Mouse (Mus musculus): ENCODE measurements around the gene Kat6b. TPM values are rescaled to one million over a fixed set of nuclear protein-coding genes. Genes with fewer than 3 reads are reported as not detected.

Kat6b gene
- polyA plus RNA-seq, 1 experiment: 11.5 TPM

DNA sequence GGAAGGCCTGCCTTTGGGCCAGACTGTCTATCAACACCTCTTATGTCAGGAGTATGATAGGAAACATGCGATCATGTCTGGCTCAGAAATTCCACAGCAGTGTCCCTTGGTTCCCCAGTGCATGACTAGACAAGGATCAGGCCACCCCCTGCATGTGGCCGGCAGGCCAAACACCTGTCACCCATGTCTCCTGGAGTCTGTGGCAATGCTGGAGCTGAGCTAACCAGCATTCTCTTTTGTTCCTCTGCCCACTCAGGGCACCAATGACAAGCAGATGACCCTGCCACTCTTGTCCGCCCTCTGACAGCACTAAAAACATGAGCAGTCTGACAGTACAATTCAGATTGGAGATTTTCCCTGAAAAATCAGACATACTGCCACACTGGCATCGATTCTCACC, 202.6 kb downstream of the Kat6b start:
- WGBS: 81% methylated on average over 4 of the region's 4 CpGs
- peaks cover 1% of the 10 kb centered on the region; the same call in 1 of the 2 replicates for H3K4me1 ChIP-seq (ENCODE audit: control insufficient read depth, insufficient read depth, low read length)
- TF ChIP-seq POLR2A (IDR thresholded peaks at IDR 0.05; ENCODE audit: borderline replicate concordance, control insufficient read depth, low read depth, low read length) (no peak), CTCF (IDR thresholded peaks at IDR 0.05; ENCODE audit: control insufficient read depth, insufficient read depth, low read length) (no peak)
- no peak overlapping the region for H3K27ac ChIP-seq (ENCODE audit: control insufficient read depth, insufficient read depth, low read depth, low read length, poor library complexity)
- no peak overlapping the region for H3K4me3 ChIP-seq (replicated peaks; ENCODE audit: control insufficient read depth, low read depth, low read length)

GRCm38 (mm10) chr14:21685411-21686146, 204.3 kb downstream of the Kat6b start:
- WGBS: 82% methylated on average over 10 of the region's 10 CpGs
- TF ChIP-seq CTCF (IDR thresholded peaks at IDR 0.05; ENCODE audit: control insufficient read depth, insufficient read depth, low read length) (no peak), POLR2A (IDR thresholded peaks at IDR 0.05; ENCODE audit: borderline replicate concordance, control insufficient read depth, low read depth, low read length) (no peak)
- H3K4me3 ChIP-seq (replicated peaks; ENCODE audit: control insufficient read depth, low read depth, low read length): no peak overlapping the region

DNA sequence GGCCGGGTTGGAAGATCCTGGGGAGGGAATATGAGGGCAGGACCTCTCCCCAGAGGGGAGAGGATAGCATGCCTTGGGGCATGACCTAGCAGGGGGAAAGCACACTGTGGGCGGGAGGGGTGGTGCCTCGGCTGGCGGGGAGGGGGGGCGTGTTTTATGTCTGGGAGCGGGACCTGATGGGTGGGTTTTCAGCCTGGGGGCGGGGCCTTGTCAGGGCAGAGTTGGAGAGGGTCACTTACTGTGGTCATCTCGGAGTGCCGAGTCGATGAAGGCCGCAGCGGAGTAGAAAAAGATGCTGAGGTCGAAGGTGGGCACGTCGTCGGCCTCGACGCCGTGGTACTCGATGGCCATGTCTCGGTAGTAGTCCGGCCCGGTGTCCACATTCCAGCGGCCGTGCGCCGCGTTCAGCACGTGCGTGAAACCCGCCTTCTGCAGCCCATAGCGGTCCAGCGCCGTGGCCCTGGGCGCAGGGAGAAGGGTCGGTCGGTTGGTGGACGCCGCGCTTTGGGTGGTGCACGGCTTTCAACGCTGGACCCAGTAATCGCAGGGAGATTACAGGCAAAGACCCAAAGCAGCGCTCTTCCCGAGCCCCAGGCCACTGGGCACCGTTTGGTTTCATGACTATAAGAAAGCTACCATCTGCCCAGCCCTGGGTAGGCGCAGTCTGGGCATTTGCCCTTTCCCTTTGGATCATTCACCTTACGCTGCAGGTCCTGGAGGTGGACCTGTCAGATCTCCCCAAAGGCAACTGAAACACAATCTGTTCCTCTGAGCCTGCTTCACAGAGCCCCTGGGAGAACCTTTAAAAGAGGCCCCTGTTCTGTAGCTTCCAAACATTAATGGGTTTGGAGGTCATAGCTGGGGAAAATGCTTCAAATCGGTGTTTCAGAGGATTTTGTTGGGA, 205.4 kb downstream of the Kat6b start:
- Histone ChIP-seq H3K4me3 (replicated peaks; ENCODE audit: control insufficient read depth, low read depth, low read length) (no peak overlapping the region), H3K27ac (ENCODE audit: control insufficient read depth, insufficient read depth, low read depth, low read length, poor library complexity) (no peak overlapping the region), H3K4me1 (ENCODE audit: control insufficient read depth, insufficient read depth, low read length) (no peaks in the 10 kb centered on the region)
- TF ChIP-seq CTCF (IDR thresholded peaks at IDR 0.05; ENCODE audit: control insufficient read depth, insufficient read depth, low read length): no peak
- no peak for TF ChIP-seq POLR2A (IDR thresholded peaks at IDR 0.05; ENCODE audit: borderline replicate concordance, control insufficient read depth, low read depth, low read length)
- 73% methylated on average over 49 of the region's 49 CpGs for WGBS

More at GRCm38 (mm10) chr14:21685411-21686146, 204.3 kb downstream of the Kat6b start:
- Histone ChIP-seq H3K4me1 (ENCODE audit: control insufficient read depth, insufficient read depth, low read length) (no peaks in the 10 kb centered on the region), H3K27ac (ENCODE audit: control insufficient read depth, insufficient read depth, low read depth, low read length, poor library complexity) (no peak overlapping the region)

- H3K4me1 ChIP-seq (ENCODE audit: control insufficient read depth, insufficient read depth, low read length): no peaks in the 10 kb centered on the region
- WGBS: 88% methylated on average over 3 of the region's 3 CpGs
- H3K27ac ChIP-seq (ENCODE audit: control insufficient read depth, insufficient read depth, low read depth, low read length, poor library complexity): no peak overlapping the region
- no peak overlapping the region for H3K4me3 ChIP-seq (replicated peaks; ENCODE audit: control insufficient read depth, low read depth, low read length)
- TF ChIP-seq POLR2A (IDR thresholded peaks at IDR 0.05; ENCODE audit: borderline replicate concordance, control insufficient read depth, low read depth, low read length) (no peak), CTCF (IDR thresholded peaks at IDR 0.05; ENCODE audit: control insufficient read depth, insufficient read depth, low read length) (no peak)
Observed at GRCm38 (mm10) chr14:21691070-21691469, 209.8 kb downstream of the Kat6b start.

- 76% methylated on average over 6 of the region's 6 CpGs for WGBS
- H3K4me1 ChIP-seq (ENCODE audit: control insufficient read depth, insufficient read depth, low read length): no peaks in the 10 kb centered on the region
- TF ChIP-seq CTCF (IDR thresholded peaks at IDR 0.05; ENCODE audit: control insufficient read depth, insufficient read depth, low read length) (no peak), POLR2A (IDR thresholded peaks at IDR 0.05; ENCODE audit: borderline replicate concordance, control insufficient read depth, low read depth, low read length) (no peak)
Observed at GRCm38 (mm10) chr14:21695020-21695419, 213.8 kb downstream of the Kat6b start.

DNA sequence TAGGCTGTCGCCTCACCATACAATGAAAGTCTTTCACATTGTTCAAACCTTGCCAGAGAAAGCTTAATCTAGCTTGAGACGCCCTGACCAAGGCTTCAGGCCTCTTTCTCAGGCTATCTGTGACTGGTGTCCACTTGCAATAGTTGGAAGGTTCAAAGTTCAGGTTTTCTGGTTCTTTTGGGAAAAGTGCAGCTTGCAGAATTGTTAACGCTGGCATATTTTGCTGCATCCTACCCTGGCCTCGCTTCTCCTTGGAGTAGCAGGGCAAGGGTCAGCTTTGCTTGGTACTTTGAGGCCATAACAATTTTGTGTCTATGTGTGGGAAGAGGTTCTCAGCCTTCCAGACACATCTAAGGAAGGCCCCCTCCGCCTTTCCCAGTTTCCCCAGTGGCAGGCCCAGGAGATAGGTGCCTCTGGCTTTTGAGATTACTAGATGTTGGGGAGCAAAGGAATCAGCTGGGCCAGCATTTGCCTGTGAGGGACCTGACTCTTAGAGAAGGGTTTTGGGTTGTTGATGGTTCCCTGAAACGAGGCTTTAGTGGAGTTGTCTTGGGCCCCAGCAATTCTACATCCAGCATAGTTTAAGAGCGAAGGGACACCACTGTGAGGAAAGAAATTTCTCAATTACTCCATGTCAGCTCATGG, 215.1 kb downstream of the Kat6b start:
- Histone ChIP-seq H3K27ac (ENCODE audit: control insufficient read depth, insufficient read depth, low read depth, low read length, poor library complexity) (no peak overlapping the region), H3K4me1 (ENCODE audit: control insufficient read depth, insufficient read depth, low read length) (no peaks in the 10 kb centered on the region), H3K4me3 (replicated peaks; ENCODE audit: control insufficient read depth, low read depth, low read length) (no peak overlapping the region)
- WGBS: 77% methylated on average over 7 of the region's 7 CpGs
- TF ChIP-seq CTCF (IDR thresholded peaks at IDR 0.05; ENCODE audit: control insufficient read depth, insufficient read depth, low read length) (no peak), POLR2A (IDR thresholded peaks at IDR 0.05; ENCODE audit: borderline replicate concordance, control insufficient read depth, low read depth, low read length) (no peak)

More at GRCm38 (mm10) chr14:21695020-21695419, 213.8 kb downstream of the Kat6b start:
- H3K27ac ChIP-seq (ENCODE audit: control insufficient read depth, insufficient read depth, low read depth, low read length, poor library complexity): no peak overlapping the region
- H3K4me3 ChIP-seq (replicated peaks; ENCODE audit: control insufficient read depth, low read depth, low read length): no peak overlapping the region

DNA sequence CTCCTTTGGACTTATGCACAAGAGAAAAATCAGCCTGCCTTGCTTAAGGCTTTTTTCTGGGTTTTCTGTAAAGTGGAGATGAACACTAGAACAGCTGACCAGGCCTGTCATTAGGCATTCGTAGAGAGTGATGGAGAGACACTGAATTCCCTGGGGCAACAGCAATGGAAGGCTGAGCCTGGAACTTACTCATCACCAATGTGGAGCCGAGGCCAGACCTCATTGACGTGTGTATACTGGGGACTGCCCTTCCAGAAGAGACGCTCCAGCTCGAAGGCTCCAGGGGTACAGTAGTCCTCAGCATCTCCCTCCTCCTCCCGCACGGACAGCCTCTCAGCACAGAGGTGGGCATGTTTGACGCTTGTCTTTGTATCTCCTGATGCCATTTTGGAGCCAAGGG, 221.5 kb downstream of the Kat6b start:
- H3K27ac ChIP-seq (ENCODE audit: control insufficient read depth, insufficient read depth, low read depth, low read length, poor library complexity): no peak overlapping the region
- no peak for TF ChIP-seq CTCF (IDR thresholded peaks at IDR 0.05; ENCODE audit: control insufficient read depth, insufficient read depth, low read length)
- TF ChIP-seq POLR2A (IDR thresholded peaks at IDR 0.05; ENCODE audit: borderline replicate concordance, control insufficient read depth, low read depth, low read length): no peak
- 88% methylated on average over 8 of the region's 8 CpGs for WGBS
- H3K4me1 ChIP-seq (ENCODE audit: control insufficient read depth, insufficient read depth, low read length): peaks cover 2% of the 10 kb centered on the region
- H3K4me3 ChIP-seq (replicated peaks; ENCODE audit: control insufficient read depth, low read depth, low read length): no peak overlapping the region

GRCm38 (mm10) chr14:21703255-21703654, 222.0 kb downstream of the Kat6b start:
- H3K4me1 ChIP-seq (ENCODE audit: control insufficient read depth, insufficient read depth, low read length): peaks cover 4% of the 10 kb centered on the region
- WGBS: 22% methylated on average over 5 of the region's 5 CpGs

More at GRCm38 (mm10) chr14:21703255-21703654, 222.0 kb downstream of the Kat6b start:
- no peak overlapping the region for H3K27ac ChIP-seq (ENCODE audit: control insufficient read depth, insufficient read depth, low read depth, low read length, poor library complexity)
- TF ChIP-seq CTCF (IDR thresholded peaks at IDR 0.05; ENCODE audit: control insufficient read depth, insufficient read depth, low read length) (no peak), POLR2A (IDR thresholded peaks at IDR 0.05; ENCODE audit: borderline replicate concordance, control insufficient read depth, low read depth, low read length) (no peak)
- no peak overlapping the region for H3K4me3 ChIP-seq (replicated peaks; ENCODE audit: control insufficient read depth, low read depth, low read length)

All from bone marrow, adult 2 months (tissue).